In the genomic region with DNA sequence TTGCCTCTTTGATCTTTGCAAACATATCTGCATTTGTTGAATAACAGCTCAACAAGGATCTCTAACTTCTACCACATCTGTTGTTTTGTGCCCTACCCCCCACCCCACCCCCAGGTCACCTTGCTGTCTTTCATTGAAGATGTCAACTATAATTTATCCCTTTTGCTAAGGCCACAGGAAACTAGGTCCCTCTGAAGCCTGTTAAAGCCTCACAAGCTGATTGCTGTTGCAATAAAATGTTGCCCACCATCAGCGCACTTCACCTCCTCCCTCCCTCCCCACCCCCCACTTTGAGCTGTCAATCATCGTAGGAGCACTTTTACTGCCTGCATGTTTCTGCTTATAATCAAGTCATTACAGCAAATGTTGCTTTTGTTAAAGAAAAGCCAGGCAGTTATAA, we compare ENCODE assay signal across 23 mouse cellular contexts.
DNase-seq lines count a peak whose midpoint lies in the region; ATAC-seq lines count a peak whose summit lies in the region.
"Had no signal": no experiment of that assay in that cellular context is flagged by ENCODE, and none has a peak within 500 bp of the region (broad histone marks: within the 10 kb centered on the region; RNA-seq: fewer than 3 reads in every experiment).

No protein-coding gene starts in this region.

- no peak overlapping the region for H3K9ac ChIP-seq in forebrain, embryonic 12.5 days
- no peak overlapping the region for H3K9ac ChIP-seq in forebrain, embryonic 11.5 days (ENCODE audit: low read length)
- H3K9ac ChIP-seq in midbrain, embryonic 12.5 days (replicated peaks): no peak overlapping the region
- H3K9ac ChIP-seq in midbrain, embryonic 16.5 days (ENCODE audit: low read depth, low read length): no peak overlapping the region
- H3K9ac ChIP-seq: embryonic facial prominence, embryonic 15.5 days; heart, embryonic 15.5 days; hindbrain, embryonic 12.5 days; limb, embryonic 15.5 days; liver, postnatal 0 days; neural tube, embryonic 12.5 days had no signal

- DNase-seq in forebrain, embryonic 11.5 days (ENCODE audit: low spot score): no peak
- DNase-seq in hindlimb bud, embryonic 11.5 days (ENCODE audit: extremely low spot score, low read depth, low spot score): peak; percentile 78
- peak; percentile 34 for DNase-seq in retina, postnatal 1 day
- DNase-seq in cerebellum, postnatal 25 days: no peak
- DNase-seq in kidney, adult 9 months: no peak
- DNase-seq: cerebellum, adult 11 months; cerebellum, postnatal 36 days; heart, adult 2 months; kidney, adult 2 months; kidney, postnatal 25 days; liver, postnatal 0 days; right cerebral cortex, postnatal 4 days; thymus, postnatal 36 days had no signal

- no peaks in the 10 kb centered on the region for H3K27me3 ChIP-seq in forebrain, embryonic 12.5 days
- H3K27me3 ChIP-seq in forebrain, embryonic 11.5 days (ENCODE audit: control insufficient read depth, insufficient read depth, low read length): no peaks in the 10 kb centered on the region
- H3K27me3 ChIP-seq in midbrain, embryonic 12.5 days: no peaks in the 10 kb centered on the region
- no peaks in the 10 kb centered on the region for H3K27me3 ChIP-seq in midbrain, embryonic 16.5 days (ENCODE audit: control insufficient read depth, insufficient read depth, low read depth, low read length)
- H3K27me3 ChIP-seq: embryonic facial prominence, embryonic 15.5 days; heart, embryonic 15.5 days; hindbrain, embryonic 12.5 days; limb, embryonic 15.5 days; neural tube, embryonic 12.5 days had no signal

- 46% methylated on average over 2 of the region's 2 CpGs for WGBS in forebrain, embryonic 12.5 days
- WGBS in forebrain, embryonic 11.5 days: 69% methylated on average over 2 of the region's 2 CpGs
- 81% methylated on average over 2 of the region's 2 CpGs for WGBS in midbrain, embryonic 12.5 days
- WGBS in midbrain, embryonic 16.5 days: 56% methylated on average over 2 of the region's 2 CpGs

- no peaks in the 10 kb centered on the region for H3K9me3 ChIP-seq in forebrain, embryonic 12.5 days
- no peaks in the 10 kb centered on the region for H3K9me3 ChIP-seq in forebrain, embryonic 11.5 days (ENCODE audit: control insufficient read depth, low read length)
- H3K9me3 ChIP-seq in midbrain, embryonic 12.5 days: no peaks in the 10 kb centered on the region
- no peaks in the 10 kb centered on the region for H3K9me3 ChIP-seq in midbrain, embryonic 16.5 days (replicated peaks; ENCODE audit: control insufficient read depth, low read length, poor library complexity, severe bottlenecking)
- H3K9me3 ChIP-seq: embryonic facial prominence, embryonic 15.5 days; heart, embryonic 15.5 days; hindbrain, embryonic 12.5 days; limb, embryonic 15.5 days; neural tube, embryonic 12.5 days had no signal

- no peak overlapping the region for H3K27ac ChIP-seq in forebrain, embryonic 12.5 days
- no peak overlapping the region for H3K27ac ChIP-seq in forebrain, embryonic 11.5 days (ENCODE audit: low read depth, low read length)
- 0 out of 2 replicates have a peak overlapping the region, but pooled peaks have one; percentile 11 for H3K27ac ChIP-seq in midbrain, embryonic 12.5 days (replicated peaks)
- no peak overlapping the region for H3K27ac ChIP-seq in midbrain, embryonic 16.5 days (ENCODE audit: low read length)
- H3K27ac ChIP-seq: embryonic facial prominence, embryonic 15.5 days; heart, adult 2 months; heart, embryonic 15.5 days; limb, embryonic 15.5 days; neural tube, embryonic 12.5 days had no signal

- no peaks in the 10 kb centered on the region for H3K36me3 ChIP-seq in forebrain, embryonic 12.5 days (replicated peaks)
- H3K36me3 ChIP-seq in forebrain, embryonic 11.5 days (ENCODE audit: control insufficient read depth, insufficient read depth, low read length): no peaks in the 10 kb centered on the region
- H3K36me3 ChIP-seq in midbrain, embryonic 12.5 days: no peaks in the 10 kb centered on the region
- H3K36me3 ChIP-seq in midbrain, embryonic 16.5 days (ENCODE audit: control insufficient read depth, insufficient read depth, low read length): no peaks in the 10 kb centered on the region
- H3K36me3 ChIP-seq: embryonic facial prominence, embryonic 15.5 days; G1E; heart, embryonic 15.5 days; hindbrain, embryonic 12.5 days; limb, embryonic 15.5 days; neural tube, embryonic 12.5 days had no signal

- no peak overlapping the region for H3K4me3 ChIP-seq in forebrain, embryonic 12.5 days (replicated peaks)
- no peak overlapping the region for H3K4me3 ChIP-seq in forebrain, embryonic 11.5 days (ENCODE audit: low read depth, low read length)
- H3K4me3 ChIP-seq in midbrain, embryonic 12.5 days: no peak overlapping the region
- H3K4me3 ChIP-seq in midbrain, embryonic 16.5 days (ENCODE audit: low read depth, low read length): no peak overlapping the region
- H3K4me3 ChIP-seq: embryonic facial prominence, embryonic 15.5 days; heart, adult 2 months; heart, embryonic 15.5 days; hindbrain, embryonic 12.5 days; limb, embryonic 15.5 days; neural tube, embryonic 12.5 days had no signal

- peaks cover 21% of the 10 kb centered on the region for H3K4me1 ChIP-seq in forebrain, embryonic 12.5 days
- no peaks in the 10 kb centered on the region for H3K4me1 ChIP-seq in forebrain, embryonic 11.5 days (replicated peaks; ENCODE audit: control insufficient read depth, insufficient read depth, low read length)
- peaks cover 11% of the 10 kb centered on the region for H3K4me1 ChIP-seq in midbrain, embryonic 12.5 days
- H3K4me1 ChIP-seq in midbrain, embryonic 16.5 days (ENCODE audit: control insufficient read depth, insufficient read depth, low read length): 0 out of 2 replicates have a peak, but pooled peaks cover 12% of the 10 kb centered on the region
- H3K4me1 ChIP-seq: heart, embryonic 15.5 days had no signal

- ATAC-seq in forebrain, embryonic 12.5 days (ENCODE audit: low FRiP score): peak; percentile 54
- no peak for ATAC-seq in forebrain, embryonic 11.5 days (replicated peaks; ENCODE audit: low FRiP score)
- ATAC-seq in midbrain, embryonic 12.5 days (ENCODE audit: low FRiP score, low read depth): no peak
- no peak for ATAC-seq in midbrain, embryonic 16.5 days
- ATAC-seq: CD4-positive, CD25-positive, alpha-beta regulatory T cell, adult 4 months; liver, postnatal 0 days had no signal

- no peak overlapping the region for H3K4me2 ChIP-seq in forebrain, embryonic 12.5 days
- H3K4me2 ChIP-seq in forebrain, embryonic 11.5 days (ENCODE audit: low read depth, low read length, severe bottlenecking): no peak overlapping the region
- no peak overlapping the region for H3K4me2 ChIP-seq in midbrain, embryonic 12.5 days (replicated peaks)
- no peak overlapping the region for H3K4me2 ChIP-seq in midbrain, embryonic 16.5 days (ENCODE audit: low read length)
- H3K4me2 ChIP-seq: embryonic facial prominence, embryonic 15.5 days; heart, embryonic 15.5 days; hindbrain, embryonic 12.5 days; limb, embryonic 15.5 days; neural tube, embryonic 12.5 days had no signal

Comparison
In these comparisons a context has a peak if more than half of its experiments do, and no peak if none do; other contexts are left out.
1. DNase-seq: peak in hindlimb bud, embryonic 11.5 days (single experiment) and retina, postnatal 1 day (single experiment); none in forebrain, embryonic 11.5 days (single experiment), cerebellum, postnatal 25 days (0 of 2) and kidney, adult 9 months (single experiment).